ENCODE assay signal across 11 mouse cellular contexts in genomic region chr9:23497626-23498025, GRCm38 (mm10).
A peak's percentile ranks its signal among the peaks of the same experiment; 100 is the strongest.
DNase-seq lines count a peak whose midpoint lies in the region; ATAC-seq and TF ChIP-seq lines count a peak whose summit lies in the region.
"Had no signal": no experiment of that assay in that cellular context is flagged by ENCODE, and none has a peak within 500 bp of the region (broad histone marks: within the 10 kb centered on the region; RNA-seq: fewer than 3 reads in every experiment).

No protein-coding gene starts in this region.

- H3K9me3 ChIP-seq in limb, embryonic 14.5 days (ENCODE audit: control insufficient read depth, low read length) = no peaks in the 10 kb centered on the region; the same call in 1 of the 2 replicates
- H3K9me3 ChIP-seq in limb, embryonic 10.5 days (replicated peaks) = 0 out of 2 replicates have a peak, but pooled peaks cover 2% of the 10 kb centered on the region

- no peak overlapping the region for H3K4me3 ChIP-seq in limb, embryonic 14.5 days (replicated peaks; ENCODE audit: low read length)
- no peak overlapping the region for H3K4me3 ChIP-seq in limb, embryonic 10.5 days

- no peak overlapping the region for H3K27ac ChIP-seq in limb, embryonic 14.5 days (replicated peaks; ENCODE audit: low read depth, low read length)
- H3K27ac ChIP-seq in limb, embryonic 10.5 days = no peak overlapping the region

- H3K9ac ChIP-seq in limb, embryonic 14.5 days (ENCODE audit: low read depth, low read length, severe bottlenecking) = no peak overlapping the region

- H3K36me3 ChIP-seq in limb, embryonic 14.5 days (ENCODE audit: control insufficient read depth, insufficient read depth, low read length) = no peaks in the 10 kb centered on the region
- no peaks in the 10 kb centered on the region for H3K36me3 ChIP-seq in limb, embryonic 10.5 days

- DNase-seq in limb, embryonic 14.5 days (ENCODE audit: low spot score) = peak; percentile 9
- no peak for DNase-seq in limb, embryonic 10.5 days (ENCODE audit: low spot score)
- peak; percentile 78 to 83 for DNase-seq in left cerebral cortex, adult 9 months (ENCODE audit: low spot score in 2 of 2)
- peak; percentile 59 to 80 for DNase-seq in right cerebral cortex, postnatal 36 days (ENCODE audit: low spot score in 2 of 2)
- DNase-seq in urinary bladder, postnatal 10 days (ENCODE audit: low spot score) = no peak
- DNase-seq in thymus, postnatal 14 days = no peak
- DNase-seq: cerebellum, postnatal 14 days; gastrocnemius, postnatal 14 days; thymus, postnatal 25 days had no signal

- ATAC-seq in limb, embryonic 14.5 days (ENCODE audit: low FRiP score, low read depth) = no peak
- ATAC-seq in frontal cortex, adult (ENCODE audit: low TSS enrichment) = peak; percentile 84
- no peak for ATAC-seq in CD4-positive, CD25-positive, alpha-beta regulatory T cell, adult 4 months

- H3K27me3 ChIP-seq in limb, embryonic 14.5 days (ENCODE audit: control insufficient read depth, insufficient read depth, low read length) = no peaks in the 10 kb centered on the region
- H3K27me3 ChIP-seq in limb, embryonic 10.5 days (ENCODE audit: low read depth, poor library complexity, severe bottlenecking) = no peaks in the 10 kb centered on the region

- no peaks in the 10 kb centered on the region for H3K4me1 ChIP-seq in limb, embryonic 14.5 days (ENCODE audit: control insufficient read depth, insufficient read depth, low read length)
- no peaks in the 10 kb centered on the region for H3K4me1 ChIP-seq in limb, embryonic 10.5 days

- TF ChIP-seq POLR2A in limb, embryonic 14.5 days (IDR thresholded peaks at IDR 0.05; ENCODE audit: borderline replicate concordance, extremely low read depth, insufficient read depth, insufficient read length) = no peak

- 15% methylated on average over 3 of the region's 3 CpGs for WGBS in limb, embryonic 14.5 days
- 23% methylated on average over 3 of the region's 3 CpGs for WGBS in limb, embryonic 10.5 days

- no peak overlapping the region for H3K4me2 ChIP-seq in limb, embryonic 14.5 days (replicated peaks; ENCODE audit: low read depth, low read length, severe bottlenecking)

Comparison
In these comparisons a context has a peak if more than half of its experiments do, and no peak if none do; other contexts are left out.
1. DNase-seq: peak in limb, embryonic 14.5 days (single experiment), left cerebral cortex, adult 9 months (2 of 2) and right cerebral cortex, postnatal 36 days (2 of 2); none in limb, embryonic 10.5 days (single experiment), urinary bladder, postnatal 10 days (single experiment) and thymus, postnatal 14 days (single experiment).